Mouse (Mus musculus) stomach, postnatal 0 days (tissue): ENCODE measurements around the gene Map3k21. TPM values are rescaled to one million over a fixed set of nuclear protein-coding genes. Genes with fewer than 3 reads are reported as not detected.

Experiments
- ATAC-seq: fragments of 200-750 bp; cut with Nextera tagmentation; 2 replicates; pipeline ENCODE4 v1.8.0; 2017; ENCODE audit not compliant: low FRiP score, low TSS enrichment
- DNase-seq: peaks from one replicate; pipeline ENCODE4 v3.0.0-alpha.2; 2016; ENCODE audit warnings: low spot score
- H3K27ac ChIP-seq: fragments of 300-500 bp; sonication (generic); replicated peaks from 2 replicates; pipeline ENCODE4 v1.5.1; 2014; ENCODE audit warnings: mild to moderate bottlenecking, control low read depth
- H3K27me3 ChIP-seq: fragments of 300-500 bp; sonication (generic); 2 replicates; pipeline ENCODE4 v1.6.1; 2014; ENCODE audit warnings: low read length; ENCODE audit not compliant: control insufficient read depth, insufficient read depth
- H3K36me3 ChIP-seq: fragments of 300-500 bp; sonication (generic); 2 replicates; pipeline ENCODE4 v1.6.1; 2014; ENCODE audit warnings: low read length, mixed read lengths; ENCODE audit not compliant: control insufficient read depth, insufficient read depth
- H3K4me1 ChIP-seq: fragments of 300-500 bp; sonication (generic); replicated peaks from 2 replicates; pipeline ENCODE4 v1.6.1; 2014; ENCODE audit warnings: antibody characterized with exemption; ENCODE audit not compliant: control insufficient read depth, insufficient read depth
- H3K4me2 ChIP-seq: fragments of 300-500 bp; sonication (generic); replicated peaks from 2 replicates; pipeline ENCODE4 v1.6.1; 2014; ENCODE audit warnings: low read depth, mild to moderate bottlenecking, control low read depth, moderate library complexity
- H3K4me3 ChIP-seq: fragments of 300-500 bp; sonication (generic); 2 replicates; pipeline ENCODE4 v1.5.1; 2014; ENCODE audit warnings: low read depth, low read length, control low read depth
- H3K9ac ChIP-seq: fragments of 300-500 bp; sonication (generic); 2 replicates; pipeline ENCODE4 v1.6.1; 2014; ENCODE audit warnings: mild to moderate bottlenecking, low read length, control low read depth, mixed read lengths
- H3K9me3 ChIP-seq: fragments of 300-500 bp; sonication (generic); 2 replicates; pipeline ENCODE4 v1.6.1; 2016; ENCODE audit warnings: low read length; ENCODE audit not compliant: control insufficient read depth
- CTCF ChIP-seq: IDR thresholded peaks from 2 replicates; pipeline ENCODE4 v1.5.1; 2016; ENCODE audit warnings: antibody characterized with exemption, low read depth, mild to moderate bottlenecking, moderate library complexity
- EP300 ChIP-seq: optimal IDR thresholded peaks from 2 replicates; pipeline ENCODE3; 2016; ENCODE audit warnings: antibody characterized with exemption
- WGBS: fragments of 180-500 bp; shearing (Covaris S2); extraction: QIAGEN DNeasy Blood & Tissue Kit; methylation state at CpG from one replicate; pipeline ENCODE4 v1.1.7; 2014; 5-methylcytosine and 5-hydroxymethylcytosine counted together
- polyA plus RNA-seq: library from polyadenylated mRNA; unstranded; fragments of >200 nt; fragmentation: Nextera tagmentation; extraction: Ambion mirVana; gene quantifications from 2 replicates; pipeline ENCODE4 v1.2.1, GENCODE M21; 2015

Gene Map3k21
- polyA plus RNA-seq, 1 experiment from 2014 or later, result 1.1 TPM

- no peak overlapping the region for H3K9ac ChIP-seq
- no peak overlapping the region for H3K27ac ChIP-seq
- ATAC-seq (no peak), DNase-seq (no peak)
- H3K9me3 ChIP-seq, result no peaks in the 10 kb centered on the region
- 90% methylated on average over 6 of the region's 6 CpGs for WGBS
- H3K27me3 ChIP-seq, result no peaks in the 10 kb centered on the region
- no peak overlapping the region for H3K4me2 ChIP-seq
- TF ChIP-seq CTCF (no peak), EP300 (no peak)
- no peaks in the 10 kb centered on the region for H3K36me3 ChIP-seq
- no peak overlapping the region for H3K4me3 ChIP-seq
- H3K4me1 ChIP-seq, result no peaks in the 10 kb centered on the region
These were observed 21.6 kb downstream of the Map3k21 start for GRCm38 (mm10) chr8:125931822-125932221.

- 42% methylated on average over 9 of the region's 9 CpGs for WGBS
- DNase-seq, result peak; percentile 75
- Histone ChIP-seq H3K4me1 (no peaks in the 10 kb centered on the region), H3K9ac (no peak overlapping the region), H3K9me3 (no peaks in the 10 kb centered on the region), H3K4me3 (no peak overlapping the region), H3K27ac (no peak overlapping the region), H3K4me2 (no peak overlapping the region), H3K36me3 (no peaks in the 10 kb centered on the region), H3K27me3 (no peaks in the 10 kb centered on the region)
- 0 out of 2 replicates have a peak, but pooled peaks have one; percentile 59 for ATAC-seq
- TF ChIP-seq CTCF, result peak; percentile 87
- no peak for TF ChIP-seq EP300
These were observed 25.4 kb downstream of the Map3k21 start for GRCm38 (mm10) chr8:125935649-125936048.

- WGBS, result 84% methylated on average over 4 of the region's 4 CpGs
- Histone ChIP-seq H3K4me3 (no peak overlapping the region), H3K36me3 (no peaks in the 10 kb centered on the region), H3K4me2 (no peak overlapping the region), H3K27me3 (no peaks in the 10 kb centered on the region), H3K4me1 (no peaks in the 10 kb centered on the region), H3K9ac (no peak overlapping the region), H3K27ac (no peak overlapping the region), H3K9me3 (no peaks in the 10 kb centered on the region)
- TF ChIP-seq EP300 (no peak), CTCF (no peak)
- DNase-seq (no peak), ATAC-seq (no peak)
These were observed 34.3 kb downstream of the Map3k21 start for GRCm38 (mm10) chr8:125944511-125944910.

- ATAC-seq (peak; percentile 67; the same call in 1 of the 2 replicates), DNase-seq (peak; percentile 58)
- TF ChIP-seq EP300 (no peak), CTCF (no peak)
- Histone ChIP-seq H3K27me3 (no peaks in the 10 kb centered on the region), H3K9me3 (no peaks in the 10 kb centered on the region), H3K27ac (no peak overlapping the region), H3K36me3 (no peaks in the 10 kb centered on the region), H3K4me2 (no peak overlapping the region), H3K9ac (no peak overlapping the region), H3K4me1 (no peaks in the 10 kb centered on the region), H3K4me3 (no peak overlapping the region)
- 54% methylated on average over 9 of the region's 9 CpGs for WGBS
These were observed 38.6 kb downstream of the Map3k21 start for GRCm38 (mm10) chr8:125948696-125949308.

DNA sequence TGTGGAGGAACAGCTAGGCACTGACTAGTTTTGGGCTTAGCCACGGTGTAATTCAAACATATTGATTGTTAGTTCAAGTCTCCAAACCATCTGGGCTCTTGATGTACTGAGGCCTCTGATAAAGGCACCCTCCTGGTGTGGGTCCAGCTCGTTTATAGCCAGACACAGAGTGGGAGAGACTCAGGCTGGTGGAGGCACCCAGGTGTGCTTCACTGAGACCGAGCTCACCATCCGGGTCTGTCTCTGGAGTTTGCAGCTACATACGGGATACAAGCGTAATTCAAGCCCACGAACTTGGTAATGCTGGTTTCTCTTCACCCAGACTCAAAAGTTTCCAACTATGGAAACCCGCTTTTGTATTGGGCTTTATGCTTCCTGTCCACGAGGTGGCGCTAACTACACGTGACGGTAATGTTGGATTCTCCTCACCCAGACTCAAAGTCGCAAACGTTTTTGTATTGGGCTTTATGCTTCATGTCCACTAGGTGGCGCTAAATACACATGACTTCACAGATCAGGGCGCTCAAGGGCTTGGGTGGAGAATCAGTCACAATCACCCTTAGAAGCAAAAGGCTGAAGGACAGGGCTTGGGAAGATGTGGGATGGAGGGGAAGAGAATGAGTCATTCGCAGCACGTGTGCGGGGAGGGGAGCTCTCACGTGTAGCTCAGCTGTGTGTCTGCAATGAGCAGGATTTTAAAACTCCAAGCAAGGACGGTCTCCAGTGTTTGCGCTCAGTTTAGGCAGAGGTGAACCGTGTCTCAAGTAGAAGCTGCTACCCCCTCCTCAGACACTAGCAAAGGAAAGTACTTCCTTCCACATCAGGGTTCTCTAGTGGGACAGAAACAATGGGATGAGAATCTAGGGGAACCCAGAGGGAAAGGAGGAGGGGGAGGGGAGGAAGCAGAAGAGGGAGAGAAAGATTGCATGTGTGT is 40.0 kb downstream of the Map3k21 start:
- no peak overlapping the region for H3K9ac ChIP-seq
- no peak overlapping the region for H3K27ac ChIP-seq
- 15% methylated on average over 23 of the region's 23 CpGs for WGBS
- H3K27me3 ChIP-seq, result no peaks in the 10 kb centered on the region
- H3K4me3 ChIP-seq, result no peak overlapping the region
- TF ChIP-seq CTCF (peak; percentile 100), EP300 (no peak)
- peak; percentile 78 for ATAC-seq
- no peaks in the 10 kb centered on the region for H3K9me3 ChIP-seq
- no peaks in the 10 kb centered on the region for H3K36me3 ChIP-seq
- no peak overlapping the region for H3K4me2 ChIP-seq
- DNase-seq, result peak; percentile 82
- H3K4me1 ChIP-seq, result no peaks in the 10 kb centered on the region

GRCm38 (mm10) chr8:125955671-125956070 is 45.4 kb downstream of the Map3k21 start:
- WGBS, result 15% methylated on average over 11 of the region's 11 CpGs
- no peaks in the 10 kb centered on the region for H3K9me3 ChIP-seq
- ATAC-seq (0 out of 2 replicates have a peak, but pooled peaks have one; percentile 39), DNase-seq (peak; percentile 66)
- H3K4me3 ChIP-seq, result no peak overlapping the region
- TF ChIP-seq CTCF (peak; percentile 84), EP300 (no peak)
- no peaks in the 10 kb centered on the region for H3K4me1 ChIP-seq
- H3K36me3 ChIP-seq, result no peaks in the 10 kb centered on the region
- no peak overlapping the region for H3K4me2 ChIP-seq
- no peaks in the 10 kb centered on the region for H3K27me3 ChIP-seq
- H3K27ac ChIP-seq, result no peak overlapping the region
- H3K9ac ChIP-seq, result no peak overlapping the region
